Mouse (Mus musculus): ENCODE measurements at regions not wholly inside any gene's neighbourhood (a gene's known extent, or its start where the extent isn't known, plus 50 kb on each side); places are given as distances from the start of the nearest gene placed in this dataset.

DNA sequence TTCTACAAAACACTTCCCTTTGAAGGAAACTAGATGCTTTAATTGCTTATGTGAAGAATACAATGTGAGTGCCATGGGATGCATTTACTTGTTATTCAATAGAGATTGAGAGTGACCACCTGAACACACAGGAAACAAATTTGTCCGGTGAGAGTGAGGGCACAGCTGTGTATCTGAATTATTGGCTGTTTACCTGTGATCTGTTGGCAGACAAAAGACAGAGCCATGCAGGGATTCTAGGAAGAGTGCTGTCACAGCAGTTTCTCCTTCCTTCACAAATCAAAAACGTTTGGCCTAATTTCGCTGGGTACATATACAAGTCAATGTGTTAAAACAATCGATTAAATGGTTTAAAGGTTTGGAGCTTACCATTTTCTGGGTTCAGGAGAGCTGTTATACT is 202.9 kb upstream of the Tyrp1 start:
- TF ChIP-seq CHD2 (IDR thresholded peaks at IDR 0.05; ENCODE audit: low read length): no peak
- no peak for TF ChIP-seq E2F4 (IDR thresholded peaks at IDR 0.05; ENCODE audit: insufficient replicate concordance, low read depth, low read length)
- no peak for TF ChIP-seq POLR2A (IDR thresholded peaks at IDR 0.05; ENCODE audit: low read depth, low read length)
